Mouse (Mus musculus): Measurements from ENCODE around the gene Casq2. TPM values are rescaled to one million over a fixed set of nuclear protein-coding genes. Genes with fewer than 3 reads are reported as not detected.

The Casq2 gene
- polyA plus RNA-seq, 1 experiment, result not detected

GRCm38 (mm10) chr3:102071016-102071415 lies 15.2 kb upstream of the Casq2 start:
- TF ChIP-seq POLR2A (IDR thresholded peaks at IDR 0.05; ENCODE audit: borderline replicate concordance, low read depth, low read length) (no peak), CTCF (IDR thresholded peaks at IDR 0.05; ENCODE audit: low read depth, low read length) (no peak)
- Histone ChIP-seq H3K4me1 (ENCODE audit: control insufficient read depth, insufficient read depth, low read length) (no peaks in the 10 kb centered on the region), H3K27ac (ENCODE audit: insufficient read depth, low read depth, low read length) (no peak overlapping the region), H3K4me3 (ENCODE audit: insufficient read depth, low read length) (no peak overlapping the region)

GRCm38 (mm10) chr3:102079413-102079812 lies 6.8 kb upstream of the Casq2 start:
- no peak overlapping the region for H3K4me3 ChIP-seq (ENCODE audit: insufficient read depth, low read length)
- H3K27ac ChIP-seq (ENCODE audit: insufficient read depth, low read depth, low read length), result no peak overlapping the region
- no peaks in the 10 kb centered on the region for H3K4me1 ChIP-seq (ENCODE audit: control insufficient read depth, insufficient read depth, low read length)
- no peak for TF ChIP-seq CTCF (IDR thresholded peaks at IDR 0.05; ENCODE audit: low read depth, low read length)
- TF ChIP-seq POLR2A (IDR thresholded peaks at IDR 0.05; ENCODE audit: borderline replicate concordance, low read depth, low read length), result no peak

GRCm38 (mm10) chr3:102081862-102082261 lies 4.4 kb upstream of the Casq2 start:
- H3K4me3 ChIP-seq (ENCODE audit: insufficient read depth, low read length), result no peak overlapping the region
- no peaks in the 10 kb centered on the region for H3K4me1 ChIP-seq (ENCODE audit: control insufficient read depth, insufficient read depth, low read length)
- TF ChIP-seq CTCF (IDR thresholded peaks at IDR 0.05; ENCODE audit: low read depth, low read length) (no peak), POLR2A (IDR thresholded peaks at IDR 0.05; ENCODE audit: borderline replicate concordance, low read depth, low read length) (no peak)
- no peak overlapping the region for H3K27ac ChIP-seq (ENCODE audit: insufficient read depth, low read depth, low read length)

GRCm38 (mm10) chr3:102083589-102084230 lies 2.5 kb upstream of the Casq2 start:
- H3K4me1 ChIP-seq (ENCODE audit: control insufficient read depth, insufficient read depth, low read length), result no peaks in the 10 kb centered on the region
- no peak overlapping the region for H3K27ac ChIP-seq (ENCODE audit: insufficient read depth, low read depth, low read length)
- TF ChIP-seq POLR2A (IDR thresholded peaks at IDR 0.05; ENCODE audit: borderline replicate concordance, low read depth, low read length) (no peak), CTCF (IDR thresholded peaks at IDR 0.05; ENCODE audit: low read depth, low read length) (no peak)
- no peak overlapping the region for H3K4me3 ChIP-seq (ENCODE audit: insufficient read depth, low read length)

GRCm38 (mm10) chr3:102084833-102085491 lies 1.3 kb upstream of the Casq2 start:
- Histone ChIP-seq H3K4me3 (ENCODE audit: insufficient read depth, low read length) (no peak overlapping the region), H3K4me1 (ENCODE audit: control insufficient read depth, insufficient read depth, low read length) (no peaks in the 10 kb centered on the region), H3K27ac (ENCODE audit: insufficient read depth, low read depth, low read length) (no peak overlapping the region)
- TF ChIP-seq POLR2A (IDR thresholded peaks at IDR 0.05; ENCODE audit: borderline replicate concordance, low read depth, low read length), result no peak
- no peak for TF ChIP-seq CTCF (IDR thresholded peaks at IDR 0.05; ENCODE audit: low read depth, low read length)

GRCm38 (mm10) chr3:102085719-102086118 lies 496 bp upstream of the Casq2 start:
- TF ChIP-seq POLR2A (IDR thresholded peaks at IDR 0.05; ENCODE audit: borderline replicate concordance, low read depth, low read length), result no peak
- no peak for TF ChIP-seq CTCF (IDR thresholded peaks at IDR 0.05; ENCODE audit: low read depth, low read length)
- H3K27ac ChIP-seq (ENCODE audit: insufficient read depth, low read depth, low read length), result no peak overlapping the region
- no peak overlapping the region for H3K4me3 ChIP-seq (ENCODE audit: insufficient read depth, low read length)
- no peaks in the 10 kb centered on the region for H3K4me1 ChIP-seq (ENCODE audit: control insufficient read depth, insufficient read depth, low read length)

- TF ChIP-seq CTCF (IDR thresholded peaks at IDR 0.05; ENCODE audit: low read depth, low read length), result no peak
- TF ChIP-seq POLR2A (IDR thresholded peaks at IDR 0.05; ENCODE audit: borderline replicate concordance, low read depth, low read length), result no peak
- no peaks in the 10 kb centered on the region for H3K4me1 ChIP-seq (ENCODE audit: control insufficient read depth, insufficient read depth, low read length)
- H3K27ac ChIP-seq (ENCODE audit: insufficient read depth, low read depth, low read length), result no peak overlapping the region
- no peak overlapping the region for H3K4me3 ChIP-seq (ENCODE audit: insufficient read depth, low read length)
These were observed 8.6 kb downstream of the Casq2 start for GRCm38 (mm10) chr3:102094841-102095240.

GRCm38 (mm10) chr3:102095412-102095811 lies 9.2 kb downstream of the Casq2 start:
- H3K4me1 ChIP-seq (ENCODE audit: control insufficient read depth, insufficient read depth, low read length), result no peaks in the 10 kb centered on the region
- TF ChIP-seq CTCF (IDR thresholded peaks at IDR 0.05; ENCODE audit: low read depth, low read length) (no peak), POLR2A (IDR thresholded peaks at IDR 0.05; ENCODE audit: borderline replicate concordance, low read depth, low read length) (no peak)
- H3K27ac ChIP-seq (ENCODE audit: insufficient read depth, low read depth, low read length), result no peak overlapping the region
- H3K4me3 ChIP-seq (ENCODE audit: insufficient read depth, low read length), result no peak overlapping the region

- TF ChIP-seq POLR2A (IDR thresholded peaks at IDR 0.05; ENCODE audit: borderline replicate concordance, low read depth, low read length), result no peak
- no peak for TF ChIP-seq CTCF (IDR thresholded peaks at IDR 0.05; ENCODE audit: low read depth, low read length)
These were observed 10.2 kb downstream of the Casq2 start for GRCm38 (mm10) chr3:102096366-102096765.

GRCm38 (mm10) chr3:102096976-102097375 lies 10.8 kb downstream of the Casq2 start:
- TF ChIP-seq CTCF (IDR thresholded peaks at IDR 0.05; ENCODE audit: low read depth, low read length) (no peak), POLR2A (IDR thresholded peaks at IDR 0.05; ENCODE audit: borderline replicate concordance, low read depth, low read length) (no peak)
- Histone ChIP-seq H3K27ac (ENCODE audit: insufficient read depth, low read depth, low read length) (no peak overlapping the region), H3K4me1 (ENCODE audit: control insufficient read depth, insufficient read depth, low read length) (no peaks in the 10 kb centered on the region)

More at GRCm38 (mm10) chr3:102096366-102096765, 10.2 kb downstream of the Casq2 start:
- H3K4me3 ChIP-seq (ENCODE audit: insufficient read depth, low read length), result no peak overlapping the region
- no peak overlapping the region for H3K27ac ChIP-seq (ENCODE audit: insufficient read depth, low read depth, low read length)
- H3K4me1 ChIP-seq (ENCODE audit: control insufficient read depth, insufficient read depth, low read length), result no peaks in the 10 kb centered on the region

More at GRCm38 (mm10) chr3:102096976-102097375, 10.8 kb downstream of the Casq2 start:
- H3K4me3 ChIP-seq (ENCODE audit: insufficient read depth, low read length), result no peak overlapping the region

All from bone marrow macrophage, adult 2 months (primary cell).